Mouse (Mus musculus) kidney, adult 9 months (tissue): ENCODE measurements around the gene Zcchc9.

Experiments
- DNase-seq: peaks from one replicate; pipeline ENCODE4 v3.0.0; 2022

The Zcchc9 gene

GRCm38 (mm10) chr13:91760302-91761050, 47.0 kb downstream of the Zcchc9 start:
- DNase-seq: peak; percentile 61

DNA sequence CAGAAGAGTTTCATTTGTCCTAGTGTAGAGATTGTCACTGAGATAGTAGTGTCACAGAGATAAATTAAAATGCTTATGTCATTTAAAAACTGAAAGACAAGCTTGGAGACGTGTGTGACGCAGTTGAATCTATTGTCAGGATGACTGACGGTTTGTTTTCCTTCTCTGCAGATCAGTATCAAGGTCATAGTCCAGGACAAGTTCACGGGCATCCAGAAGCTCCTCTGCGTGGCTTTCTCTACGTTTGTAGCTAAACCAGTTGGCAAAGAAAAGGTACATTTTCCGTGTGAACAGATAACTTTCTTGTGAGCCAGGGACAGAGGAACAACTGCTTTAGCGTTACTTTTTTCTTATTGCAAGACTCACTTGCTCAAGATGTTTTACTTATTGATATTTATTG, 47.7 kb downstream of the Zcchc9 start:
- peak; percentile 68 for DNase-seq

- DNase-seq: no peak
These were observed 49.0 kb downstream of the Zcchc9 start for GRCm38 (mm10) chr13:91758316-91759048.

GRCm38 (mm10) chr13:91756230-91756629, 51.3 kb downstream of the Zcchc9 start:
- no peak for DNase-seq

- no peak for DNase-seq
These were observed 52.7 kb downstream of the Zcchc9 start for GRCm38 (mm10) chr13:91754762-91755161.

- DNase-seq: no peak
These were observed 53.8 kb downstream of the Zcchc9 start for GRCm38 (mm10) chr13:91753724-91754123.

DNA sequence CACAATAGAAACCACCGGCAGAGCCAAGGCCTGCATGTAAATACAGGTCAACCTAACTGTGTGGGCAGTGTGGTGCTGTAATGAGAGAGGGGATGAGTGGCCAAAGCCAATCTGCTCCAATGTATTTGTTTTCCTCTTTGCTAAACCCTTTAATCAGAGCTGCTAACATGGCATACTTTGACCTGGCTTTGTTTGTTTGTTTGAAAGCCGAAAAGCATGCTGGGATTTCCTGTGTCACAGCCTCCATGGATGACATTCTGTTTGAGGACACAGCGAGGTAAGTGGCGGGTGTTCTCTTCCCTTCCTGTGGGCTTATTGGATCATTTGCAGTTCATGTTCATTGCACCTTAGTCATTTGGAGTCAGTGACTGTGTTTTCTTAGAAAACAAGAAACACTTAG, 57.5 kb downstream of the Zcchc9 start:
- DNase-seq: no peak

- no peak for DNase-seq
These were observed 59.1 kb downstream of the Zcchc9 start for GRCm38 (mm10) chr13:91748401-91748800.
